Mouse (Mus musculus) CD4-positive naive resting alpha-beta T cell, adult 76 days (primary cell): Measurements from ENCODE around the gene Pex13. TPM values are rescaled to one million over a fixed set of nuclear protein-coding genes. Genes with fewer than 3 reads are reported as not detected.

Experiments
- total RNA-seq: library from RNA; stranded (reverse); gene quantifications from one replicate; pipeline ENCODE4 v1.2.4, GENCODE M21; 2023

Gene Pex13
- total RNA-seq, result 15.7 TPM

DNA sequence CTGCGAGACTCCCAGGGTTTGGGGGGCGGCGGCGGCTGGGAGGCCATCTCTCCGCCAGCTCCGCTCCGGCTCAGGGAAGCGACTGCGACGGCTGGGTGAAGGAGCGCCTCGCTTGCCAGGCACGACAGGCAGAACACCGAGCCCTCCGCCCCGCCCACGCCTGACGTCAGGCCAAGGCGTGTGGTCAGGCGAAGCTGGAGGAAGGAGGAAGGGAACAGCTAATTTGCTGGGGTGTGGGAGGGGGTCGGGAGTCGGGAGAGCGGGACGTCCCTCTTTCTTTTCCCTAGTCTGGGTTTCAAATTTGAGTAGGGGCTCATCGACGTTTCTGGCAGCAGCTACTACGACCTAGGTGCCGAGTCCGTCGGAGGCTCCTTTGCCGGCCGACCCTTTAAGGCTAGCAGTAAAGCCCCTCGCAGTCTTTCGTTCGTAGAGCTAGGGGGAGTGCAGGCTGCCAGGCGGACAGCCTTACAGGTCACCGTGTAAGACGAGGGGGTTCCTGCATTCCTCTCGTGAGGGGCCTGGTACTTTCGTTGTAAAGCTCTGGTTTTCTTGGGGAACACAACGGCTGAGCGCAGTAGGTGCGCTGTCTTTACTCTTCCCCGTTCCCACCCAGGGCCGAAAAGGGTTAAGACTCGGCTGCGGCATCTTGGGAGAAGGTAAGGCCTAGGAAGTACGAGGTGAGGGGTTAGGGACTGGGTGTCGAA lies at the start of gene Pex13:
Pex13 (minus strand) TSS at position 162 of the 704 bp plus-strand sequence.

DNA sequence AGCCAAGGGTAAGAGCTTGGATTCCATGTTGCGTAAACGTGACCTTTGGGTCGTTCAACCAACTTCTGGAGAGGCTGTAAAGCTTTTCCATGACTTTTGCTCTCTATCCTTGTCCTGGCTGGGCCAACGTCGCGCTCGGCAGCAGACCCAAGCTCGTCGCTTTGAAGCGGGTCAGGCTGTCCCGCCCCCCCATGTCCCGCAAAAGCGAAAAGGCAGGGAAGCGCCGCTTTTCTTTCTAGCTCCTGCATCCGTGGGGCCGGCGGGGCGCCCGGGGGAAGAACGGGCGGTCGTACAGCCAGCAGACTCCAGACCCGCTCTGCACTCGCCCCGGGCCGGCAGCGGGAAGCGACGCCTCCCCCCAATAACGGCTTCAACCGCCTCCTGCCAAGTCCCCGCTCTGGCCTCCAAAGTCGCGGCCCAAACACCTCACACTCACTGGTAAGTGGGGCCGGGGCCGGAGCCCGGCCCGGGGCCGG lies 410 bp downstream of the Pex13 start, which contains the start of gene Pus10:
Pus10 (plus strand) TSS at position 364 of the 476 bp plus-strand sequence.

DNA sequence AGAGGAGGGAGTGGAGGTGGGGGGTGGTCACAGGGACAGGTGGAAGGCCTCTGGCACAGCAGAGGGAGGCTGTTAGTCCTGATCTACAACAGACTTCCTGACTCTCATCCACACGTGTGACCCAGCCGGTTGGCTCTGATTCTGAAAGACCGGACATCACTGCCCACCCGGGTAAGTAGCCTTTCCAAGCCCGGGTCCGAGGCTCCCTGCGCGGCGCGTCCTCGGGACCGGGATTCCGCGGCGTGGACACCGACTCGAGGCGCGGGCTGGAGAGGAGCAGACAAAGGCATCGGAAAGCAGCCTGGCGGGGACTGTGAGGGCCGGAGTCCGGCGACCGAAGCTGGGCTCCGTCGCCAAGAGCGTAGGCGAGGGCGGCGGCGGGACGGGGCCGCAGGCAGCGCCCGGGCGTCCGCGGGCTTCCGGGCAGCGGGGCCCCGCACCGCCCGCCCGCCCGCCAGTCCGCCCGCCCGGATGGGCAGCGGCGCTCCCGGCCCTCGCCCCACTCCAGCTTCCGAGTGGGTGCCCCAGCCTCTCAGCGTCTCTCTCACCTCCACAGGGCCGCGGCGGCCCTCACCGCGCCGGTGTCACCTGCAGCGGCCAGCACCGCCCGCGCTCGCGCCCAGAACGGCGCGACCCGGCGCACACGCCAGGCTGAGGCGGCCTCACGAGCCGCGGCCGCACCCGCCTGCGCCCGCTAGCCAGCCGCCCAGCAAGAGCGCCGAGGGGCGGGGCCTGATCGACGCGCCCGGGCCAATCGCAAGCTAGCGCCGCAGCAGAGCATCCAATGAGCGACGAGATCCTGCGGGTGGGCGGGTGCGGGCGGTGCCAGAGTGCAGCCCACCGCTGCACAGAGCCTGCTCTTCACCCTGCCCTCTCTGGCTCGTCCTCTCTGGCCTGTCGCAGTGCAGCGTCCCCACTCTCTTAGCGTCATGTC lies 32.5 kb downstream of the Pex13 start, which contains the start of gene 0610010F05Rik:
0610010F05Rik (minus strand) TSS at position 695 of the 934 bp plus-strand sequence.

Other genes with a start within 250 kb of the Pex13 start
- 36.2 TPM for gene Ahsa2, start 167.9 kb downstream of the Pex13 start, total RNA-seq
- not detected for gene 1700093K21Rik, start 144.8 kb downstream of the Pex13 start, total RNA-seq
- 4.9 TPM for gene 0610010F05Rik, start 32.3 kb downstream of the Pex13 start, total RNA-seq
- gene Pus10, start 285 bp downstream of the Pex13 start, total RNA-seq, result 21.4 TPM
- gene Rel, start 105.0 kb upstream of the Pex13 start, total RNA-seq, result 96.2 TPM
- 28.9 TPM for gene Papolg, start 229.3 kb upstream of the Pex13 start, total RNA-seq